Mouse (Mus musculus) 416B (cell line): ENCODE results near the gene Ppfia1.

Experiments
- DNase-seq: peaks from one replicate; pipeline ENCODE4 v3.0.0; 2011; ENCODE audit warnings: low read depth

Ppfia1 gene

DNA sequence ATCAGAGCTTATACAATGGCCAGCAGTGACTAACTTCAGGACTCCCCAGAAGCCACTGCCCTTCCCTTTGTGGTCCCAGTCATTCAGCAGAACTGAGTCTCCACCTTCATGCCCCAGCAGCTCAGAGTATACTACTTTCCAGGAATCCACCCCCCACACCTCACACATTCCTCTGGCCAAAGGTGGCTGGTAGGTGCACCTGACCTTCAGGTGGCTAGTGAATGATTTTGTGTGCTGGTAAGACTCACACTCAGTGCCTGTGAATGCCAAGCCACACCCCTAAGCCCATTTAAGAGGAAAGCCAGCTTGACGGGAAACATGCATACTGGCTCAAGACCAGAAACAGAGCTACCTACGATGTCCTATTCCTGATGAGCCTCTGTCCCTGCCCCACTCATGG is 120.6 kb downstream of the Ppfia1 start:
- no peak for DNase-seq

DNA sequence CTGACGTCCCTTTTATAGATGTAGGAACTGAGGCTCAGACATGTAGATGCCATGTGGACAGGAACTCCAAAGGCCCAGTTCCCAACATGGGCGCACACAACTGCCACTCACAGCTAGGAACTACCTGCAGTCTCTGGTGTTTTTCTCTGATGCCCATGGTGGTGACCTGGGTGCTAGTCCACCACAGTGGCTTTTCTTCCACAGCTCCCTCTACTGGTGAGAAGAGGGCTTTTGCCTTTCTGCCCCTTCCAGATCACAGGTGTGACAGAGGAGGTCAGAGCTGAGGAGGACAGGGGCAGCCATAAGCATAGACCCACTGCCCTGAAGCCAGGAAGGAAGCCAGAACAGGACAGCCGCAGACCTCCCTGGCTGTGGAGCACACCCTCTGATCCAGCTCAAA is 126.1 kb downstream of the Ppfia1 start:
- DNase-seq = no peak
